Mouse (Mus musculus) cerebellum, adult (tissue): ENCODE results near the gene Nedd1.

Source experiments
- ATAC-seq: cut with Nextera tagmentation; 2 replicates; pipeline ENCODE4 v1.9.2; 2017; ENCODE audit warnings: mild to moderate bottlenecking, moderate library complexity, mixed read lengths; ENCODE audit not compliant: insufficient number of reproducible peaks, low FRiP score, low TSS enrichment

Nedd1 gene

GRCm38 (mm10) chr10:92721771-92722619 is at the start of gene Nedd1:
Gene Nedd1 (minus strand): TSS chr10:92722420.
- ATAC-seq = peak; percentile 94

- ATAC-seq = no peak
Measured at GRCm38 (mm10) chr10:92754359-92754758, 32.1 kb upstream of the Nedd1 start.

- ATAC-seq = no peak
Measured at GRCm38 (mm10) chr10:92730339-92730738, 8.1 kb upstream of the Nedd1 start.

GRCm38 (mm10) chr10:92728723-92729122 is 6.5 kb upstream of the Nedd1 start:
- no peak for ATAC-seq

- ATAC-seq = no peak
Measured at GRCm38 (mm10) chr10:92722620-92722988, 384 bp upstream of the Nedd1 start.

GRCm38 (mm10) chr10:92699032-92699431 is 23.2 kb downstream of the Nedd1 start:
- ATAC-seq = no peak

- ATAC-seq = no peak
Measured at GRCm38 (mm10) chr10:92675056-92675455, 47.2 kb downstream of the Nedd1 start.

GRCm38 (mm10) chr10:92671906-92672305 is 50.3 kb downstream of the Nedd1 start:
- ATAC-seq = no peak

- ATAC-seq = no peak
Measured at GRCm38 (mm10) chr10:92665287-92665686, 56.9 kb downstream of the Nedd1 start.

GRCm38 (mm10) chr10:92653266-92653665 is 69.0 kb downstream of the Nedd1 start:
- no peak for ATAC-seq

- ATAC-seq = no peak
Measured at GRCm38 (mm10) chr10:92652399-92652920, 69.8 kb downstream of the Nedd1 start.

GRCm38 (mm10) chr10:92651266-92651665 is 71.0 kb downstream of the Nedd1 start:
- ATAC-seq = no peak

- no peak for ATAC-seq
Measured at GRCm38 (mm10) chr10:92649096-92649495, 73.1 kb downstream of the Nedd1 start.

- ATAC-seq = no peak
Measured at GRCm38 (mm10) chr10:92647691-92648090, 74.5 kb downstream of the Nedd1 start.

- no peak for ATAC-seq
Measured at GRCm38 (mm10) chr10:92643995-92644394, 78.2 kb downstream of the Nedd1 start.

GRCm38 (mm10) chr10:92641032-92641431 is 81.2 kb downstream of the Nedd1 start:
- no peak for ATAC-seq
